Mouse (Mus musculus) hindbrain, embryonic 15.5 days (tissue): ENCODE data around the gene Ric1. TPM values are rescaled to one million over a fixed set of nuclear protein-coding genes. Genes with fewer than 3 reads are reported as not detected.

Experiments
- ATAC-seq: fragments of 200-750 bp; cut with Nextera tagmentation; 2 replicates; pipeline ENCODE4 v1.8.0; 2017; ENCODE audit warnings: low read depth, moderate number of reproducible peaks, moderate TSS enrichment; ENCODE audit not compliant: low FRiP score
- H3K27ac ChIP-seq: fragments of 300-500 bp; sonication (generic); replicated peaks from 2 replicates; pipeline ENCODE4 v1.5.1; 2015; ENCODE audit warnings: mild to moderate bottlenecking, inconsistent platforms
- H3K27me3 ChIP-seq: fragments of 300-500 bp; sonication (generic); 2 replicates; pipeline ENCODE4 v1.6.1; 2015; ENCODE audit warnings: control low read depth, inconsistent platforms
- H3K36me3 ChIP-seq: fragments of 300-500 bp; sonication (generic); 2 replicates; pipeline ENCODE4 v1.6.1; 2015; ENCODE audit warnings: control low read depth, inconsistent platforms
- H3K4me1 ChIP-seq: fragments of 300-500 bp; sonication (generic); replicated peaks from 2 replicates; pipeline ENCODE4 v1.6.1; 2015; ENCODE audit warnings: control low read depth, inconsistent platforms
- H3K4me2 ChIP-seq: fragments of 300-500 bp; sonication (generic); 2 replicates; pipeline ENCODE4 v1.6.1; 2015; ENCODE audit warnings: moderate library complexity, mild to moderate bottlenecking, inconsistent platforms
- H3K4me3 ChIP-seq: fragments of 300-500 bp; sonication (generic); 2 replicates; pipeline ENCODE4 v1.5.1; 2015; ENCODE audit warnings: mild to moderate bottlenecking, inconsistent platforms
- H3K9ac ChIP-seq: fragments of 300-500 bp; sonication (generic); 2 replicates; pipeline ENCODE4 v1.6.1; 2015; ENCODE audit warnings: inconsistent platforms
- H3K9me3 ChIP-seq: fragments of 300-500 bp; sonication (generic); 2 replicates; pipeline ENCODE4 v1.6.1; 2016; ENCODE audit warnings: control low read depth, inconsistent platforms
- whole genome bisulfite sequencing: fragments of 180-500 bp; shearing (Covaris S2); methylation state at CpG from one replicate; pipeline ENCODE4 v1.1.7; 2015; 5-methylcytosine and 5-hydroxymethylcytosine counted together
- polyA plus RNA-seq: library from polyadenylated mRNA; unstranded; fragments of >200 nt; fragmentation: Nextera tagmentation; extraction: Ambion mirVana; gene quantifications from 2 replicates; pipeline ENCODE4 v1.2.1, GENCODE M21; 2015

Ric1 gene
- polyA plus RNA-seq, 1 experiment from 2014 or later = 12.0 TPM

DNA sequence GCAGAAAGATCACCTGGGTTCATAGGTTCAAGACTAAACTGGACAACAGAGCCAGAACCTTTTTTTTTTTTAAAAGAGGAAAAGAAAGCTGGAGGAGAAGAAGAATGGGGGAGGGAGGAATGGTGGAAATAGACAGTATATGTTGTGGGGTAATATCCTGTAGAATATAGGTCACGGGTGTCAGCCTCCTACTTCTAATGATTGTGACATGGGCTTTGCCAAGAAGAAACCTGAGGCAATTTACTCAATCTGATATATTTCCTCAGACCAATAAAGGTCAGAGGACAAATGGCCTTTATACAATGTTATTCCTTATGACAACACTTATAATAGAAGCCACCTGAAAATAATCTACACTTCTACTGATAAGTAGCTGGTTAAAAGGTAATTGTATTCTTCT lies 21.7 kb upstream of the Ric1 start:
- H3K4me3 ChIP-seq = no peak overlapping the region
- no peak overlapping the region for H3K4me2 ChIP-seq
- H3K36me3 ChIP-seq = no peaks in the 10 kb centered on the region
- no peaks in the 10 kb centered on the region for H3K27me3 ChIP-seq
- ATAC-seq = no peak
- no peak overlapping the region for H3K9ac ChIP-seq
- H3K9me3 ChIP-seq = no peaks in the 10 kb centered on the region
- H3K4me1 ChIP-seq = peaks cover 3% of the 10 kb centered on the region; the same call in 1 of the 2 replicates
- H3K27ac ChIP-seq = no peak overlapping the region
- 87% methylated on average over 1 of the region's 1 CpGs for WGBS

DNA sequence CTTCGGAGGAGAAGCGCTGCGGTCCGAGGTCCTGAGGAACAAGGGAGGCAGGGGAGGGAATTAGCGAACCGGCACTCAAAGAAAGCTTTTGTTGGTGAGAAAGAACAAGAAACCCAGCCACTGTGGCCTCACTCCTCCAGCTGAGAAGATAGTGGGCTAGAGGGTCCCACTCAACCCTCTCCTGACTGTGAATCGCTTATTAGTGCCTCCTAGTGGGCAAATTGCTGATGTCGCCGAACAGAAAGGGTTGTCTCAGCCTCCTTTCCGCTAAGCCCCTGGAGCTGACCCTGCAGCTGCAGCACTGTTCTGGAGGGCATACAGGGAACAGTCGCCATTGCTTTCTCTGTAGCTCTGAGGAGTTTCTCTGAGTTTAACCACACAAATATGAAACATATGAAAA lies 21.0 kb upstream of the Ric1 start:
- Histone ChIP-seq H3K36me3 (no peaks in the 10 kb centered on the region), H3K27me3 (no peaks in the 10 kb centered on the region), H3K4me1 (peaks cover 3% of the 10 kb centered on the region; the same call in 1 of the 2 replicates), H3K4me2 (peak overlapping the region; percentile 46), H3K4me3 (no peak overlapping the region), H3K9me3 (no peaks in the 10 kb centered on the region), H3K27ac (no peak overlapping the region), H3K9ac (no peak overlapping the region)
- 36% methylated on average over 11 of the region's 11 CpGs for WGBS
- no peak; the same call in 1 of the 2 replicates for ATAC-seq

DNA sequence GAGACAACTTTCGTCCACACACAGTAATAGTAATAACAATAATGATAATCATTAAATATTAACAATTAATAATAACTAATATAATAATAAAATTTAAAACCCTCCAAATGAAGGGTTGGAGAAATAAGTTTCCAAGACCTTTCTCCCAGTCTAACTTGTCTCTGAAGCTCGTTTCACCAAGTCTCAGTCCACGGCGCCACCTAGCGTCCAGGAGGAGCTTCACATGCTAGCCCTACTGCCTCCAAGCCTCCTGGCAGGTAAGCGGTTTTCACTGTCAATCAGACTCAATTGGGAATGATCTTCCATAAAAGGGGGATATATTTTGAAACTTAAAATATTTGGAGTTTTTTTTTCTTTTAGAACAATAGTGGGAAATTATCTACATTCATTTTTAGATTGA lies 20.6 kb upstream of the Ric1 start:
- no peaks in the 10 kb centered on the region for H3K36me3 ChIP-seq
- ATAC-seq = peak; percentile 66; the same call in 1 of the 2 replicates
- H3K27me3 ChIP-seq = no peaks in the 10 kb centered on the region
- H3K9ac ChIP-seq = no peak overlapping the region
- H3K4me2 ChIP-seq = peak overlapping the region; percentile 46
- H3K4me3 ChIP-seq = no peak overlapping the region
- H3K9me3 ChIP-seq = no peaks in the 10 kb centered on the region
- H3K4me1 ChIP-seq = peaks cover 3% of the 10 kb centered on the region; the same call in 1 of the 2 replicates
- no peak overlapping the region for H3K27ac ChIP-seq
- whole genome bisulfite sequencing = 14% methylated on average over 6 of the region's 6 CpGs

DNA sequence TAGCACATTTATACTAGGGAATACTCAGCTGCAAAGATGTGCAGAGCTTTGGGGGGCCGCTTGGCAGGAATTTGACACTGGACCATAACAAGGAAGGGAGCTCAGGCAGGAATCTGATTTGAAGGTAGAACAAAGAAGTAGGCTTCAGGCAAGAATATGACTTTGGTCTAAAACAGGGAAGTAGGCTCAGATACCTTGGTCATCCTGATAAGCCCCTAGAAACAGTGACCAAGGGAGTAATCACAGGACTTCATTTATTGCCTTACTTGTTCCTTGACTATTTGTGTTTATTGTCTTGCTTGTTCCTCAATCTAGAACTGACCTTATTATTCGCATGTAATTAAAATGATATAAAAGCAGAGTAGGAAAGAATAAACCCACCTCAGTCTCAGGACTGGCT lies 18.0 kb upstream of the Ric1 start:
- no peaks in the 10 kb centered on the region for H3K27me3 ChIP-seq
- H3K4me3 ChIP-seq = no peak overlapping the region
- H3K4me2 ChIP-seq = no peak overlapping the region
- no peak for ATAC-seq
- H3K4me1 ChIP-seq = peaks cover 3% of the 10 kb centered on the region; the same call in 1 of the 2 replicates
- no peaks in the 10 kb centered on the region for H3K36me3 ChIP-seq
- no peak overlapping the region for H3K9ac ChIP-seq
- 89% methylated on average over 2 of the region's 2 CpGs for WGBS
- H3K27ac ChIP-seq = no peak overlapping the region
- no peaks in the 10 kb centered on the region for H3K9me3 ChIP-seq

DNA sequence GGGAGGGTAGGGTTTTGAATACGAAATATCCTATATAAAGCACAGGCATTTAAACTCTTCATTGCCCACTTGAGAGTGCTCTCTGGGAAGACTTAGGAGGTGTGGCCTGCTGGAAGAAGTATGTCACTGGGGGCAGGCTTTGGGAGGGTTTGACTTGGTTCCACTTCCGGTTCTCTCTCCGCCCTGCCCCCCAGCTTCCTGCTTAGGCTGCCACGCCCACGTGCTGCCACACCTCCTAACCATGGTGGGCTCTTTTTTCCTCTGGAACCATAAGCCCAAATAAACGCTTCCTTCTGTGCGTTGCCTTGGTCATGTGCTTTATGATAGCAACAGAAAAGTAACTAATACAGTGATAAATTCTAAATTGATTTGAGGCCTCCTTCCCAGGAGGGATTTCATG lies 16.5 kb upstream of the Ric1 start:
- no peaks in the 10 kb centered on the region for H3K36me3 ChIP-seq
- H3K27me3 ChIP-seq = no peaks in the 10 kb centered on the region
- H3K9me3 ChIP-seq = no peaks in the 10 kb centered on the region
- WGBS = 88% methylated on average over 7 of the region's 7 CpGs
- H3K27ac ChIP-seq = no peak overlapping the region
- H3K4me2 ChIP-seq = no peak overlapping the region
- H3K4me1 ChIP-seq = peaks cover 3% of the 10 kb centered on the region; the same call in 1 of the 2 replicates
- no peak overlapping the region for H3K9ac ChIP-seq
- ATAC-seq = no peak
- no peak overlapping the region for H3K4me3 ChIP-seq

DNA sequence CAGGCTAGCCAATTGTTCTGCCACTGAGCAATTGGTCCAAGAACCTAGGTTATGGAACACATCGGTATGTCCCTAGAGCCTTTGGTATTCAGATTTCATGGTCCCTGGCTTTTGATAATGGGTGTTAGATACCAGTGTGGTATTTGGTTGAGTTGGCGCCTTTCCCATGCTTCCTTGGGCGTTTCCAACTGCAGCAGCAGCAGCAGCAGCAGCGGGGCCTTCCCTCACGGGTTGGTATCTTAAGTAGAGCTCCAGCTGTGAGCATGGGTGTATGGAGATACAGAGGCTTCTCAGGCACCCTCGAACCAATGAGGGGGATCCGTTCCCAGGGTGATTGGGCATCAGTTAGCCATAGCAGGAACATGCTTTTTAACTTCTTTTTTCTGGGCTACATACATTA lies 13.9 kb upstream of the Ric1 start:
- H3K27me3 ChIP-seq = no peaks in the 10 kb centered on the region
- no peak for ATAC-seq
- no peaks in the 10 kb centered on the region for H3K36me3 ChIP-seq
- H3K9ac ChIP-seq = no peak overlapping the region
- H3K4me2 ChIP-seq = no peak overlapping the region
- H3K27ac ChIP-seq = no peak overlapping the region
- H3K9me3 ChIP-seq = no peaks in the 10 kb centered on the region
- 58% methylated on average over 7 of the region's 7 CpGs for WGBS
- H3K4me1 ChIP-seq = no peaks in the 10 kb centered on the region
- H3K4me3 ChIP-seq = no peak overlapping the region

DNA sequence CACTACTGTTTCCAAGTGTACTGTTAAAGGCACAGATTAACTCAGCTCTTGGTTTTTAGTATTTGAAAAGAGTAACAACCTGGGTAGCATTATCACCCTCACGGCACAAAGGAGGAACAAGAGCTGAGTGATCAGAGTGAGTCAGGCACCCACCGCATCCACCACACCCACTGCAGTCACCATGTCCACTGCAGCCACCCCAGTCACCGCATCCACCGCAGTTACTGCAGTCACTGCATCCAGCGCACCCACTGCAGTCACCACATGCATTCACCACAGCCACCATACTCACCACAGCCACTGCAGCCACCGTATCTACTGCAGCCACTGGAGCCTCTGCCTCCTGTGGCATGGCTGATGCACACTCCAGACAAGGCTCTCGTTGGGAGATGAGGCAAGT lies 12.2 kb upstream of the Ric1 start:
- 90% methylated on average over 7 of the region's 7 CpGs for WGBS
- Histone ChIP-seq H3K27ac (no peak overlapping the region), H3K9me3 (no peaks in the 10 kb centered on the region), H3K27me3 (no peaks in the 10 kb centered on the region), H3K4me1 (no peaks in the 10 kb centered on the region), H3K9ac (no peak overlapping the region), H3K4me3 (no peak overlapping the region), H3K36me3 (no peaks in the 10 kb centered on the region), H3K4me2 (no peak overlapping the region)
- ATAC-seq = no peak

DNA sequence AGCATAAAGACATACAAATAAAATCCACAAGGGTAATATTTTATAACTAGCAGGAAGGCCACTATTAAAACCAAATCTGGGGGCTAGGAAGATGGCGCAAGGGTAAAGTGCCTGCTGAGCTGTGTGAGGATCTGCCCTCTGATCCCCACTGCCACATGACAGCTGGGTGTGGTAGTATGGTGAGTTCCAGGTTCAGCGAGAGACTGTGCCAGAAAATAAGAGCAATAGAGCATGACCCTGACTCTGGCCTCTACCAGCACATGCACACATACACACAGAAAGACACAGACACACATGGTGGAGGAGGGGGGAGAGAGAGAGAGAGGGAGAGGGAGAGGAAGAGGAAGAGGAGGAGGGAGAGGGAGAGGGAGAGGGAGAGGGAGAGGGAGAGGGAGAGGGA lies 10.3 kb upstream of the Ric1 start:
- no peak overlapping the region for H3K9ac ChIP-seq
- no peak overlapping the region for H3K4me3 ChIP-seq
- no peaks in the 10 kb centered on the region for H3K9me3 ChIP-seq
- H3K4me2 ChIP-seq = no peak overlapping the region
- 81% methylated on average over 2 of the region's 2 CpGs for WGBS
- no peak overlapping the region for H3K27ac ChIP-seq
- no peaks in the 10 kb centered on the region for H3K36me3 ChIP-seq
- ATAC-seq = no peak
- H3K4me1 ChIP-seq = no peaks in the 10 kb centered on the region
- H3K27me3 ChIP-seq = no peaks in the 10 kb centered on the region

DNA sequence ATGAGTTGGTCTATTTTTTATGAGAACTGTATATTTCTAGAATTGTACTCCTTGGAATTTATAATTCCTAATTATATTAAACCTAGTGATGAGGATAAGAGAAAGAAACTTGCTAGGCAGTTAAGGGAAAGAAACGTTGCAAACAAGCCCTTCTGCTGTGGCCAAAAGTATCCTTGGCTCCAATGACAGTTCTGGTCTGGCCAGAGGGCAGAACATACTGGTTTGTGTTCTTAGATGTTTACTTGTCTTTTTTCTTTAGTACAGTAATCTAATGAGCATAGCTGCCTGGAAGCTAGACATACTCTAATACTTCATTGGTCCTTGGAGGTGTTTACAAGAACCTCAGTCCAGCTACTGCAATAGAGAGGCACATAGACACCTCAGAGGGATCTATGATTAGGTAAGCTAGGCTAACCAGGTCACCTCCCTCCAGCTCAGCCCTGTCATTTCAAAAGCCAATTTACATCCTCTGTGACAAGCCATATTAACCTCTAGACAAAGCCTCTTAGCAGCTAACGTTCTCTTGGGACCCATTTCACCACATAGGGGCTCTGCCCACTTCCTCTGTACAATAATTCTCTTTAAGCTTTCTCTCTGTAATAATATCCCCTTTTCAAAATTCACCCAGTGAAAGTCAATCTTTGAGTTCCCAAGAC lies 8.8 kb upstream of the Ric1 start:
- H3K36me3 ChIP-seq = no peaks in the 10 kb centered on the region
- H3K4me1 ChIP-seq = no peaks in the 10 kb centered on the region
- H3K4me3 ChIP-seq = no peak overlapping the region
- no peak for ATAC-seq
- no peak overlapping the region for H3K9ac ChIP-seq
- H3K9me3 ChIP-seq = no peaks in the 10 kb centered on the region
- WGBS = 57% methylated on average over 2 of the region's 2 CpGs
- no peaks in the 10 kb centered on the region for H3K27me3 ChIP-seq
- no peak overlapping the region for H3K4me2 ChIP-seq
- no peak overlapping the region for H3K27ac ChIP-seq

DNA sequence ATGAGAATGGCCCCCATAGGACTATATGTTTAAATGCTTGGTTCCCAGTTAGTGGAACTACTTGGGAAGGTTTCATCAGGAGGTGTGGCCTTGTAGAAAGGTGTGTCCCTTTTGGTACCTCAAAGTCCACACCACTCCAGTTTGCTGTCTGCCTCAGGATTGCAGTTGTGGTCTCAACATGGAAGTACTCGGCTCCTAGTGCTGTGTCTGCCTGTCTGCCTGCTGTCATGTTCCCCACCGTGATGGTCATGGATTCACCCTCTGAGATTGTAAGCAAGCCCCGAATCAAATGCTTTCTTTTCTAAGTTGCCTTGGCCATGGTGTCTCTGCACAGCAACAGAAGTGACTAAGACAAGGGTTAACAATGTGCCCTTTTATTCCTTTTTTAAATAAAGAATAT lies 8.0 kb upstream of the Ric1 start:
- no peak for ATAC-seq
- WGBS = 90% methylated on average over 3 of the region's 3 CpGs
- H3K27me3 ChIP-seq = no peaks in the 10 kb centered on the region
- no peak overlapping the region for H3K27ac ChIP-seq
- H3K4me1 ChIP-seq = no peaks in the 10 kb centered on the region
- no peak overlapping the region for H3K4me3 ChIP-seq
- H3K9me3 ChIP-seq = no peaks in the 10 kb centered on the region
- H3K36me3 ChIP-seq = no peaks in the 10 kb centered on the region
- H3K9ac ChIP-seq = no peak overlapping the region
- no peak overlapping the region for H3K4me2 ChIP-seq

DNA sequence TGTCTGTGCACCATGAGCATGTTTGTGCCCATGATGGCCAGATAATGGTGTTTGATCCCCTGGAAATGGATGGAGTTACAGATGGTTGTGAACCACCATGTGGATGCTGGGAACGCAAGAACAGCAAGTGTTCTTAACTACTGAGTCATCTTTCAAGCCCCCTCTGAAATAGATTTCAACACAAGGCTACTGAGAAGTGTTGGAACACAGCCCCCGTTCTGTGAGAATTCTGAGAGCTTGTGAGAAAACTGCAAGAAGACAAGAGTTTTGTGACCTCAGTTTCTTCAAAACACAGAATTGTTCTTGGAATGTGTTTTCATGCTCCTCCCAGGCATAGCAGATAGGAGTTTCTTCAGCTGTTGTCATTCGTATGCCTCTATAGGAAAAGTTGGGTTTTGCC lies 6.7 kb upstream of the Ric1 start:
- no peaks in the 10 kb centered on the region for H3K27me3 ChIP-seq
- H3K4me1 ChIP-seq = no peaks in the 10 kb centered on the region
- H3K9me3 ChIP-seq = no peaks in the 10 kb centered on the region
- H3K9ac ChIP-seq = no peak overlapping the region
- WGBS = 95% methylated on average over 3 of the region's 3 CpGs
- H3K27ac ChIP-seq = no peak overlapping the region
- no peaks in the 10 kb centered on the region for H3K36me3 ChIP-seq
- H3K4me3 ChIP-seq = no peak overlapping the region
- no peak overlapping the region for H3K4me2 ChIP-seq
- no peak for ATAC-seq

DNA sequence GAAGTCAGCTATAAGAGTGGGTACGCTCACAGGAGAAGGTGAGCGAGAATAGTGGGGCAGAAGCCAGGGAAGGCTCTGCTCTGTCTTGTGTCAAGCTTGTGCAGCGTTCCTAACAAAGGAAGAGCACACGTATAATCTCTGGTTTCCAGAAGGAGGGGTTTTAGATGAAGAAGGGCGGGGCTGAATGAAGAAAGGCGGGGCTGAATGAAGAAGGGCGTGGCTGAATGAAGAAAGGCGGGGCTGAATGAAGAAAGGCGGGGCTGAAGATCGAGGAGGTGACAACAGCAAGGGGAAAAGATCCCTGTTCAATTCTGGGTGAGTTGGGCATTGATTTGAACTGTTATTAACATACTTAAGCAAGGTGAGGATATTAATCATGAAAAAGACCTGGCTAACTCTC lies 6.1 kb upstream of the Ric1 start:
- H3K36me3 ChIP-seq = no peaks in the 10 kb centered on the region
- H3K27ac ChIP-seq = no peak overlapping the region
- no peaks in the 10 kb centered on the region for H3K9me3 ChIP-seq
- H3K9ac ChIP-seq = no peak overlapping the region
- 72% methylated on average over 10 of the region's 10 CpGs for WGBS
- H3K27me3 ChIP-seq = no peaks in the 10 kb centered on the region
- no peak overlapping the region for H3K4me2 ChIP-seq
- peaks cover 2% of the 10 kb centered on the region for H3K4me1 ChIP-seq
- H3K4me3 ChIP-seq = no peak overlapping the region
- ATAC-seq = no peak

DNA sequence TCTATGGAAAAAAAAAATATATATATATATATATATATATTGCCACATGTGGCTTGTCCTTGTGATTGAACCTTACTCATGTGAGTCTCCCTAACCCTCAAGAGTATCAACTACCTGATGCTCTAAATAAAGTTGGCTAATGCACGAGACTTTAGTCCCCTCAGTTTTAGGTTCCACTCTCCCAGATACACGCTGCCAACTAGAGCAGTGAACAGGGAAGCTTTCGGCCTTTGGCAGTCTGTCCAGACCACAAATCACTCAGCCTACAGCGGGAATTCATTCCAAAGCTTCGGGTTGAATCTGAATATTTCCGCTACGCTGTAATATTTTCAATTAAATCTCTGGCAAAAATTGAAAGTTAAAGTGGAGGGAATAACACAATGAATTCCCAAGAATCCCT lies 3.7 kb upstream of the Ric1 start:
- WGBS = 92% methylated on average over 7 of the region's 7 CpGs
- no peaks in the 10 kb centered on the region for H3K9me3 ChIP-seq
- H3K4me1 ChIP-seq = peaks cover 13% of the 10 kb centered on the region
- H3K36me3 ChIP-seq = no peaks in the 10 kb centered on the region
- H3K9ac ChIP-seq = no peak overlapping the region
- H3K27ac ChIP-seq = no peak overlapping the region
- no peak overlapping the region for H3K4me3 ChIP-seq
- ATAC-seq = no peak
- no peak overlapping the region for H3K4me2 ChIP-seq
- H3K27me3 ChIP-seq = no peaks in the 10 kb centered on the region
